Mouse (Mus musculus) liver, adult 2 months (tissue): ENCODE data around the gene 1700013G24Rik. TPM values are rescaled to one million over a fixed set of nuclear protein-coding genes. Genes with fewer than 3 reads are reported as not detected.

Source experiments
- DNase-seq: peaks from one replicate; pipeline ENCODE4 v3.0.0-alpha.2; 2011; ENCODE audit warnings: low read depth, low spot score; ENCODE audit errors: extremely low read depth
- H3K27ac ChIP-seq: fragments of 200-500 bp; replicated peaks from 2 replicates; pipeline ENCODE4 v1.5.1; 2012; ENCODE audit warnings: low read depth, mild to moderate bottlenecking, control low read depth, inconsistent platforms, low read length; ENCODE audit not compliant: insufficient read depth
- H3K27me3 ChIP-seq: fragments of 200-500 bp; 2 replicates; pipeline ENCODE4 v1.6.1; 2012; ENCODE audit warnings: mild to moderate bottlenecking, moderate library complexity, low read length, inconsistent platforms; ENCODE audit not compliant: control insufficient read depth, insufficient read depth
- H3K36me3 ChIP-seq: fragments of 200-500 bp; 2 replicates; pipeline ENCODE4 v1.6.1; 2012; ENCODE audit warnings: low read length, inconsistent platforms; ENCODE audit not compliant: control insufficient read depth, insufficient read depth
- H3K4me1 ChIP-seq: fragments of 200-500 bp; 2 replicates; pipeline ENCODE4 v1.6.1; 2011; ENCODE audit warnings: low read length; ENCODE audit not compliant: control insufficient read depth, insufficient read depth
- H3K4me3 ChIP-seq: fragments of 200-500 bp; 2 replicates; pipeline ENCODE4 v1.5.1; 2011; ENCODE audit warnings: low read depth, mild to moderate bottlenecking, control low read depth, low read length, moderate library complexity; ENCODE audit not compliant: insufficient read depth
- H3K79me2 ChIP-seq: fragments of 200-500 bp; 2 replicates; pipeline ENCODE4 v1.6.1; 2012; ENCODE audit warnings: inconsistent platforms, mild to moderate bottlenecking, low read length, moderate library complexity; ENCODE audit not compliant: control insufficient read depth, insufficient read depth
- H3K9ac ChIP-seq: fragments of 200-500 bp; 2 replicates; pipeline ENCODE4 v1.6.1; 2012; ENCODE audit warnings: low read depth, mild to moderate bottlenecking, control low read depth, inconsistent platforms, low read length
- CTCF ChIP-seq: fragments of 200-500 bp; IDR thresholded peaks from 2 replicates; pipeline ENCODE4 v1.5.1; 2011; ENCODE audit warnings: low read depth, low read length, control low read depth
- POLR2A ChIP-seq: fragments of 200-500 bp; IDR thresholded peaks from 2 replicates; pipeline ENCODE4 v1.6.1; 2011; ENCODE audit warnings: low read length, control low read depth; ENCODE audit not compliant: insufficient read depth; ENCODE audit errors: extremely low read depth
- WGBS: fragments of 180-500 bp; shearing (Covaris S2); methylation state at CpG from one replicate; pipeline ENCODE4 v1.1.7; 2018; 5-methylcytosine and 5-hydroxymethylcytosine counted together
- polyA plus RNA-seq: library from polyadenylated mRNA; depleted of rRNA; stranded (reverse); fragments of >200 nt; gene quantifications from 2 replicates; pipeline ENCODE4 v1.2.3, GENCODE M21; 2012
- total RNA-seq: library from RNA; depleted of rRNA; stranded (reverse); fragments of >200 nt; gene quantifications from 2 replicates; pipeline ENCODE4 v1.2.3, GENCODE M21; 2014

1700013G24Rik gene
- total and polyA plus RNA-seq, 2 experiments: not detected

- Histone ChIP-seq H3K9ac (no peak overlapping the region), H3K4me1 (no peaks in the 10 kb centered on the region), H3K27me3 (no peaks in the 10 kb centered on the region), H3K36me3 (no peaks in the 10 kb centered on the region), H3K79me2 (no peaks in the 10 kb centered on the region), H3K4me3 (no peak overlapping the region), H3K27ac (no peak overlapping the region)
- 81% methylated on average over 2 of the region's 2 CpGs for WGBS
- no peak for TF ChIP-seq POLR2A
- TF ChIP-seq CTCF: no peak
- no peak for DNase-seq
Measured at GRCm38 (mm10) chr4:137449132-137449531, 4.0 kb upstream of the 1700013G24Rik start.

- H3K79me2 ChIP-seq: no peaks in the 10 kb centered on the region
- no peak overlapping the region for H3K9ac ChIP-seq
- TF ChIP-seq POLR2A (no peak), CTCF (no peak)
- H3K4me1 ChIP-seq: no peaks in the 10 kb centered on the region
- no peak overlapping the region for H3K4me3 ChIP-seq
- no peak overlapping the region for H3K27ac ChIP-seq
- WGBS: 80% methylated on average over 10 of the region's 10 CpGs
- no peaks in the 10 kb centered on the region for H3K27me3 ChIP-seq
- no peak for DNase-seq
- H3K36me3 ChIP-seq: no peaks in the 10 kb centered on the region
Measured at GRCm38 (mm10) chr4:137449715-137450114, 3.4 kb upstream of the 1700013G24Rik start.

DNA sequence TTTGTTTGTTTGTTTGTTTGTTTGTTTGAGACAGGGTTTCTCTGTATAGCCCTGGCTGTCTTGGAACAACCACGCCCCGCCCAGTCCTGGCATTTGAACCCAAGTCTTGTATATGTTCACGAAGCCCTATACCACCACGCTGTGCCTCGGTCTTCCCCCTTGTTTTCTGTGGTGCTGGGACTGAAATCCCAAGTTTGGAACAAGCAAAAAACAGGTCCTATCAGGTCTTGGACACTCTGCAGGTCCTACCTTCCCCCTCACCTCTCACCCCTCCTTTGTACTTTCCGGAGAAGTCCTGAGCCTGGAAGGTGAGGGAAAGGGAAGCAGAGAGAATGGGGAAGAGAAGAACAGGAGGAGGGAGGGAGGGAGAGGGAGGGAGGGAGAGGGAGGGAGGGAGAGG, 894 bp upstream of the 1700013G24Rik start:
- Histone ChIP-seq H3K27me3 (no peaks in the 10 kb centered on the region), H3K9ac (no peak overlapping the region), H3K79me2 (no peaks in the 10 kb centered on the region), H3K36me3 (no peaks in the 10 kb centered on the region), H3K27ac (no peak overlapping the region), H3K4me3 (no peak overlapping the region), H3K4me1 (no peaks in the 10 kb centered on the region)
- TF ChIP-seq POLR2A: no peak
- no peak for TF ChIP-seq CTCF
- WGBS: 97% methylated on average over 6 of the region's 6 CpGs
- DNase-seq: no peak

DNA sequence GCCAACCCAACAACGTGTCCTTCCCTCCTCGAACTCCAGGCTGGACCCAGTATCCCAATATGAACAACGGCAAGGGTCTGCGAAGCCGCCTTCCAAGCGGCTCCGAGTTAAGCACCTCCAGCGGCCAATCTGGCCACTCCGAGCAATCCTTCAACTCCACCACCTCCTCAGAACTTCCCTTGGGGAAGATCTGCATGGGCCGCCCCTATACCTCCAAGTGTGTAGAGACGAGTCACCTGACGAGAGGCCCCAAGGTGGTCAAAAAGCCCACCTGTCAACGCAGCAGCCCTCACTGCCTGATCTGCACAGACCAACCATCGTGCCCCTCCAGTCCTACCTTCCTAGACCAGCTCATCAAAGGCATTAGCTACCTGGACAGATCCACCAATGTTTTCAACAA, 1.5 kb downstream of the 1700013G24Rik start:
- 91% methylated on average over 14 of the region's 14 CpGs for WGBS
- Histone ChIP-seq H3K4me1 (no peaks in the 10 kb centered on the region), H3K27ac (no peak overlapping the region)

DNA sequence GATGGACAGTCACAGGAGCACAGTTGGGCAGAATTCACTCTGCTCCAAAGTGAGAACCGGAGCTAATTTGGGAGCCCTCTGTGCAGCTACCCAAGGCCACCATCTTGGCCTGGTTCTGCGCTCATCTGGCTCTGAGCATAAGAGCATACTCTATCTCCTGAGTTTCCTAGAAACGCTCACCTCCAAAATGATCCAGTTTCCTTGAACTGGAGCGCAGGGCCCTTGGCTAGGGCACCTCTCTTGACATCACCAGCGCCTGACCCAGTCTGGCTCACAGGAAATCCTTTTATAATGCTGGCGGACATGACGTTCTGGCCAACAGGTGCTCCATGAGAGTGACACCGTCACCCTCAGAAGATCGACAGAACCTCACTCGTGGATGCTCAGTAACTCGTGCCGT, 3.5 kb downstream of the 1700013G24Rik start:
- Histone ChIP-seq H3K27me3 (no peaks in the 10 kb centered on the region), H3K27ac (no peak overlapping the region), H3K36me3 (no peaks in the 10 kb centered on the region), H3K4me1 (no peaks in the 10 kb centered on the region), H3K4me3 (no peak overlapping the region), H3K9ac (no peak overlapping the region), H3K79me2 (no peaks in the 10 kb centered on the region)
- WGBS: 84% methylated on average over 12 of the region's 12 CpGs
- TF ChIP-seq POLR2A (no peak), CTCF (no peak)
- no peak for DNase-seq

More for the DNA sequence above, 1.5 kb downstream of the 1700013G24Rik start:
- TF ChIP-seq POLR2A (no peak), CTCF (no peak)
- no peak overlapping the region for H3K4me3 ChIP-seq
- no peaks in the 10 kb centered on the region for H3K27me3 ChIP-seq
- no peaks in the 10 kb centered on the region for H3K36me3 ChIP-seq
- no peaks in the 10 kb centered on the region for H3K79me2 ChIP-seq
- no peak overlapping the region for H3K9ac ChIP-seq
- no peak for DNase-seq

DNA sequence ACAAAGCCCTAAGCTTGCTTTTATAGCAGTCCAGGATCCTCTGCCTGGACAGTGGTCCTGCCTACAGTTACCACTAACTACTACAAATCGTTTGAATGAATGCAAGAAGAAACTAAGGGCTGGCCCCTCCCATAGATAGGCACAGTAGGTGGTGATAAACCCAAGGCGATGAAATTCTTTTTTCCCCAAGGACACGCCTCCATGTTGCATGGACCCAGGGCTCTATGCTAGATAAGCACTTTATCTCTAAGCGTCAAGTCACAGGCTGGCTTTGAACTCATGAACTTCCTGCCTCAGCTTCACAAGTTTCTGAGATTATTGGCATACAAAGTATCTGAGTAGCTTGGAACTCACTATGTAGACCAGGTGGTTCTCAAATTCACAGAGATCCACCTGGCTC, 4.2 kb downstream of the 1700013G24Rik start:
- H3K4me3 ChIP-seq: no peak overlapping the region
- no peak for DNase-seq
- TF ChIP-seq POLR2A: no peak
- no peak for TF ChIP-seq CTCF
- no peaks in the 10 kb centered on the region for H3K27me3 ChIP-seq
- WGBS: 65% methylated on average over 4 of the region's 4 CpGs
- no peaks in the 10 kb centered on the region for H3K4me1 ChIP-seq
- no peaks in the 10 kb centered on the region for H3K36me3 ChIP-seq
- no peak overlapping the region for H3K27ac ChIP-seq
- H3K9ac ChIP-seq: no peak overlapping the region
- H3K79me2 ChIP-seq: no peaks in the 10 kb centered on the region
